Mouse (Mus musculus): ENCODE measurements at regions not wholly inside any gene's neighbourhood (a gene's known extent, or its start where the extent isn't known, plus 50 kb on each side); places are given as distances from the start of the nearest gene placed in this dataset.
"Not testable (repeated sequence)": the region's sequence is repeated elsewhere in the genome, so short reads cannot be mapped to it uniquely, and the experiment has no call there.

DNA sequence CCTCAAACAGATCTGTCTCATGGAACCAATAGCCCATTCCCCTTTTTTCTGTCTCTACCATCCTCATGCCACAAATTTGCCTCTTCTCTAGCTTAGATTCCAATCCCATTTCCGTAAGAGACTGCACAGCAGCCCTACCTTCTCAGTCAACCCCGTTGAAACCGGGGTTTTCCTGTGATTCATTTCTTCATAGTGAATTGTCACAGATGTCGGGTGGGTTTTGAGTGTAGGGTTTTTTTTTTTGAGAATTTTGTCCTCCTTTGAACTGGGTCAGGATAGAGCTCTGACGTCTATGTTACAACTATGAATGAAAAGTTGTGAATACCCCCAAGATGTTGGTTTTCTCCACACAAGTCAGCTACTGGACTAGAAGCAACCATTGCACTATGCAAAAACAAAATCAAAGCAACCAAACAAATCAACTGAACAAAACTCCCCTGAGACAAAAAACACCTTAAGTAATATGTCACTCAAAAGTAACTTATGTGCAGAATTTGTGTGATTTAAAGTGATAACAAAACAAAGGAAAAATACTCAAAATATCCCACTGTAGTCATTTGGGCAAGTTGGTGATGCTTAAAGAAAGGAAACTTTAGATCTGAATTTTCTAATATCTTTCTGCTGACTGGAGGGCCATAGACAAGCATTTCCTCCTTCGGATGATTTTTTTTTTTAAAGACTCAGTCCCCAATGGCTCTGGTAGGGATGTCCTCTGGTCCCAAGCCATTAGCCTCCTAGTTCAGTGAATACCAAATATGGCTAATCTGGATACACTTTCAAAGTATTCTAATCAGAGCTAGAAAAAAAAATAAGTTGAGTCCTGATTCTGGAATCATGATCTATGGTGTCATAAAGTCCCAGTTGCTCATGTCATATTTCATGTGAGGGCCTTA, 120.7 kb upstream of the Tet2 start:
- DNase-seq = no peak

DNA sequence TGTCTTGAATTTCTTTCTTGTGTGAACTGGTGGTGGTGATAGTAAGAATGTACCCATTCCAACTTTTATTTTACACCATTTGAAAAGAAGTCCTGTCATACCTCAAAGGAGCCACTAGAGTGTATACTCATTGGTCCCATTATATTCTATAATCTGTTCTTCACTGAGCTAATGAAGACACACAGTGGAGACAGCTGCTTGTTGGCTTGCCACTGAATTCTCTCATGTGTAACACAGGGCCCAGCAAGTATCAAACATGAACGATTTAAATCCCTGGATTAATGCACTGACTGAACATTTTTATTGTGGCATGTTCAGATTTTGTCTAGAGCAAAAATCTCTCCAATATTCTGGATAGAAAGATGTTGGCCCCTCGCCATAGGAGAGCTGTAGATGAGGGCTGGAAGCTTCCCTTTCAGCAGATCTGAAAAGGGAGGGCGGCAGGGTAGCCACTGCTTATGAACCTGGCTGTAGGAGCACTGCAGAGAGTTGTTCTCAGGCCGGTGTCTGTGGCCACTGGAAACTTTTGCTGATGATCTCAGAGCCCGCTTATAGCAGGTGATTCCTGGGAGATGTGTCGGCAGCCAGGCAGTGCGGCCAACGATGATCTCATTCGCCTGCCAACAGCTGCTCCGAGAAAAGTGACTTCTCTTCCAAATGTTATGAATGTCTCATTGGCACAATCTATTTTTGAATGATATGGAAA, 128.0 kb upstream of the Tet2 start:
- DNase-seq = peak; percentile 69

DNA sequence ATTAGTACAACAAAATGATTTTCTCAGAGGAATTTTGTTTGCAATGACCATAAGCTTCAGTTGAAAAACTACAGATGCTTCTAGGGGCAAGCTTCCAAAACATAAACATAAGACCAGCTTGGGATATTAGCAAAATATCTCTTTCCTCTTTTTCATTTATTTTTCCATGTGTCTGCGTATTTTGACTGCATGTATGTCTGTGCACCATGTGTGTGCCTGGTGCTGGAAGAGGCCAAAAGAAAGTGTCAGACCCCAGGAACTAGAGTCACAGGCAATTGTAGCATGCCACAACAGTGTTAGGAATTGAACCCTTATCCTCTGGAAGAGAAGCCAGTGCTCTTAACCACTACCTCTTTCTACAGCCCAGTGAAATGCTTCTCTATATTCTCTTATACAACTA, 133.0 kb upstream of the Tet2 start:
- DNase-seq = no peak

DNA sequence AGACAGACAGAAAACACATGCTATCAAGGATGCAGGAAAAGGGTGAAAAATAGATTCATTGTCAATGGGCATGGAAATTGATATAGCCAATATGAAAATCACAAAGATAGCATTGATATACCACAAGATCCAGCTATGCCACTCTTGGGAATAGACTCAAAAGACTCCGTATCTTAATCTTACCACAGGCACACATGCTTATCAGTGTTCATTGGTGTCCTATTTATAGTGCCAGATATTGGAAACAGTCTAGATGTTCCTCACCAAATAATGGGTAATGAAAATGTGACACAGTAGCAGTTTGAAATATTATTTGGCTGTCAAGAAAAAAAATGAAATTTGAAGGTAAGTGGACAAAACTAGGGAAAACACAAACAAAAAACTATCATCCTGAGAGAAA, 135.0 kb upstream of the Tet2 start:
- no peak for DNase-seq

DNA sequence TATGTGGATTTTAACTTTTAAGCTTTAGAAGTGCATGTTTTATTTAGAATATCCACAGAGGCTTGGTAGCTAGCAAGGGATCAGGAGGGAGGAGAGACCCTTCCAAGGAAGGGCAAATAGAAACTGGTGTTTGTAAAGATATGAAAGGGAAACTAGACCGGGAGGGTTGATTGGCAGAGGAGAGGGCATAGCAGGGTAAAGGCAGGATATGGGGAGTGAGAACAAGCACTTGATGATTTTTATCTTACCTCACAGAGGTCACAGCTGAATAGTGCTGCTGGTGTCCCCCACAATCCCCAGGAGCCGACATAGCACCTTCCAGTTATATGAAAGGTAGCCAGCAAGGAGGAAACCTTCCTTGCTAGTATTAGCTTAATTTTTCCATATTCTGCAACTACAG, 135.4 kb upstream of the Tet2 start:
- no peak for DNase-seq

DNA sequence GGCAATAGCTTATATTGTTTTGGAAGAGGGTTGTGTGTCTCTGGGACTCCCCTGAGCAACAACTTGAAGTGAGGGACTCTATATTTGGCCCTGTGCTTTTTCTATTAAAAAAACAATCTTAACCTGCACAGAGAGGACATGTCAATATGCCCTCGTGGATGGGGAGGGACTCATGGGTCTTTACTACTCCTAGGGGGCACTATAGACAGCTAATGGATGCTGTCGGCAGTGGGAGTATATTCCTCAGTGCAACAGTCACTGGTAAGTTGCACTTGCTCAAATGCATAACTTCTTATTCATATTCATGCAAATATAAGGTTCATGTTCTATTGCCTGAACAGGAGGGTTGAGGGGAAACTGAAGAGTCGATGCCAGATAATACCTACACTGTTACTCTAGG, 135.9 kb upstream of the Tet2 start:
- DNase-seq = no peak

DNA sequence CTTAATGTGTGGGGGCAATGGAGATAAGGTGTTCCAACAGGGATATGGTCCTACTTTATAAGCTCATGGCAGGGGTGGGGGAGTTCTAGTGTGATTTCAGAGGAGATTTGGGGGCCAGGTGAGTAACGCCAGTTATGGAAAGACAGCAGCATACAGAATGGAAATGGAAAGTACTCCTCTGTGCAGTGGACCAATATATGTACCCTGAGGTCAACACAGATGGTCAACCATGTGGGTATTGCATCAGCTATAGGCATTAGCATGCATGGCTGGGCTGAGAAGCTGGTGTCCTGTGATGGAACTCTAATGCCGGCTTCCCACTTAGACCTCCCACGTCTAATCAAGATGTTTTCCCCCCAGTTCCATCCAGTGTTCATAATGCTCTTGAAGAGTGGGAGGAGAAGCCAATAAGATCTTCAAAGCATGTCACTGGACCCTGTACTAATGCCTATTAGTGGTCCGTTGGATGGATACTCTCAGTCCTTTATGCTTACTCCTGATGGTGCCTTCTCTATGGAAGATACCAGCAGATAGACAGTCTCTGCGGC, 139.3 kb upstream of the Tet2 start:
- no peak for DNase-seq

DNA sequence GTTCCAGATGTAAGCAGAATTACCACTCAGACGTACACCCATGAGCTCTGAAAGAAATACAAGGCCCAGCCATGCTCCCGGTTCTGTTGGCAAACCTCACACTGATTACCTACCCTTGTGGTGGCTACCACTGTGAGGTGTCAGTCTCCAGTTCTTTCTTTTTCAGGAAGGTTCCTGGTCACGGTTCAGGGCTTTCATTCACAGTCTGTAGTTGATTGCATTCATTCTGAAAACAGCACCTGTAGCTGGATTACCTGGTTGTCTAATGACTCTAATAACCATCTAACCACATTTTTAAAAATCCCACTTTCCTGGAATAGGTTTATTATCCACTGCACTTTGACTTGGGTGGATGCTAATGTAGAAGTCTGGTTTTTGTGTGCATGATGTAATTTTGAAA, 139.8 kb upstream of the Tet2 start:
- no peak for DNase-seq

DNA sequence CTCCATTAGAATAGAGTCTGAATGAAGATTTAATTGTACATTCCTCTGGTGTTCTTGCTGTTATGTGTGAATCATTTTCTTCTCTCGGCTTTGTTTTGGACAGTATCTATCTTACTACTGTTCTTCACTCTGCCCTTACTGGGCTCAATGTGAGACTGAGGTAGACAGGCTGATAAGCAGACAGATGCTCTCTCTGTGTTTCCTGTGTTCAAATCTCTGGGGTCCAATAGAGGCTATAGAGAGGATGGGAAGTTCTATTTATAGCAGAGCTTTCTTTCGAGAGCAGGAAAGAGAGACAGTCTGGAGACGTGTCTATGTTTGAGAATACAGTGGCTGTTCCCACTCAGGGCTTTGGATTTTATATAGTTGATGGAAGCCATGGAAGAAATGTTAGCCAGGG, 140.5 kb upstream of the Tet2 start:
- no peak for DNase-seq

DNA sequence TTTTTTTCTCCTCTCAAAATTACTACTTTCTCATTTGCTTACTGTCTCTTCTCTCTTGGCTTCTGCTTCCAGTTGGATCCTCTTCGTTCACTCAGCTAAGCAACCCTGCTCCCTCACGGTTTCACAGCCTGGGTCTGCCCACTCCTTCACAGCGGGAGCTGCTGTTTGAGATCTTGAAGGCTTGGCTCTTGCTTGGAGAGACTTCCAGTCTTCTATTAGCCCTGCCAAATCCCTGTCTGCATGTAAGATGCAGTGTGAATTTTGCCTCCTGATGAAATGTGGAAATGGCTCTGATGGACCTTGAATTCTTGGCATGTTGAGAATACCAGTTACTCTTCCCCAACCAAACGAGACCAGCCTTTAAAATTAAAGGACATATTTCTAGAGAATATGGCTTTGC, 149.1 kb upstream of the Tet2 start:
- peak in 1 of 2 experiments; percentile 2 for DNase-seq

DNA sequence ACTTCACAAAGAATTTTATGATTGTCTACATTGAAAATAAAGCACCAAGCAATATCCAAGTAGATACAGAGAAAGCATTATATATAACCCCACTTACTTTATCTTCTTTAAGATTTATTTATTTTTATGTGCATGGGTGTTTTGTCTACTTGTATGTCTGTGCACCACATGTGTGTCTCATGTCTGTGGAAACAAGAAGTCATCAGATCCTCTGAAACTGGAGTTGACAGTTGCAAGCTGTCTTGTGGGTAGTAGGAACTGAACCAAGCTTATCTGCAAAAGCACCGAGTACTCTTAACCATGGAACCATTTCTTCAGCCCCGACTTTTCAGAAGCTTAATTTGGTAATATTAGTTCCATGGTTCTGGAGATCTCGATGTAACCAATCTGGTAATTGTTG, 151.2 kb upstream of the Tet2 start:
- no peak for DNase-seq

DNA sequence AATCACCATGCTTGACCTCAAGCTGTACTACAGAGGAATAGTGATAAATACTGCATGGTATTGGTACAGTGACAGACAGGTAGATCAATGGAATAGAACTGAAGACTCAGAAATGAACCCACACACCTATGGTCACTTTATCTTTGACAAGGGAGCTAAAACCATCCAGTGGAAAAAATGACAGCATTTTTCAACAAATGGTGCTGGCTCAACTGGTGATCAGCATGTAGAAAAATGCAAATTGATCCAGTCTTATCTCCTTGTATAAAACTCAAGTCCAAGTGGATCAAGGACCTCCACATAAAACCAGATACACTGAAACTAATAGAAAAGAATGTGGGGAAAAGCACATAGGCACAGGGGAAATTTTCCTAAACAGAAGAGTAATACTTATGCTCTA, 159.9 kb upstream of the Tet2 start:
- DNase-seq = not testable (repeated sequence)

DNA sequence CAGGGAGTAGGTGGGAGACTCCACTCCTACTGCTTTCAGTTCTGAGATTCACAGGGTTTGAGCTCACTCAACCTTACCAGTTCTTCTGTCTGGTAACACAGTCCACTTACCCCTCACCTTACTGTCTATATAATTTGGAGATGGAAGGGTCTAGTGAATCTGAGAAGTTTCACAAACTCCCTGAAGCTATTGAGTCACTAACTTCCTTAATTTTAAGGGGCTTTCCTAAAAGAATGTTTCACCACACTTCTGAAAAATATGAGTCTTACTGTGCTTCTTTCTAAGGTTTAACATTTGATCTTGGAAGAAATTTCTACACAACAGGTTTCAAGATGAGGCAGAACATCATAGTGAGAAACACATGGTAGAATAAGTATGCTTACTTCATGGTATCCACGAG, 166.6 kb upstream of the Tet2 start:
- no peak for DNase-seq

DNA sequence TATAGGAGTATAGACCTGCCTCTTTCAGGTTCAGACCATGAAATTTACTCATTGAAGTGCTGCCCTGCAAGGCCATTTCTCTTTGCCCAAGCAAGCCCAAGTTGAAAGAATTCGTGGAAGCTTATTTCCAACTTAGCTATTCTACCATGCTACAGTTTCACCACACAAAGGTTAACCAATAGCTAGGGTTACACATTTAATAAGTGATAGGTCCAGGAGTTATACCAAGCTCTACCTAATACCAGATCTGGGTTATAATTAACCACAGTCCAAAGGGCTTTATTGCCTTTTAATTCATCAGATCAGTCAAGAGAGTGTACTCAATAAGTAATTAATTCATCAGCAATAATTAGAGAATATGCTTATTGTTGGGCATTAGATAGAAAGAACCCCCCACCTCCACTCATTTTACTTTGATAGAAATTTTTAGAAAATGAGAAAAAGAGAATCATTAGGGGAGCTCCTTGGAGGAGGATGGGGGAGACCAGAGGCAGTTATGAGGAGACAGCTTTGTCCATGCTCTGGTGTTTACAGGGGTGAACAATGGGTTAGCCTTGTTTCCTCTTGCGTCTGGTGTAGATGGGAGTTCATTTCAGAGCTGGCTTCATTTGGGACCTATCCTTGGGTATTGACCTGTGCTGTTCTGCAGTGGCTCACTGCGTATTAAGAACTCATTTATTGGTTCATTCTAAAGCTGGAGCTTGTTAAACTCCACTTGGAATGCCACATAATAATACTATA, 177.8 kb upstream of the Tet2 start:
- no peak for DNase-seq

DNA sequence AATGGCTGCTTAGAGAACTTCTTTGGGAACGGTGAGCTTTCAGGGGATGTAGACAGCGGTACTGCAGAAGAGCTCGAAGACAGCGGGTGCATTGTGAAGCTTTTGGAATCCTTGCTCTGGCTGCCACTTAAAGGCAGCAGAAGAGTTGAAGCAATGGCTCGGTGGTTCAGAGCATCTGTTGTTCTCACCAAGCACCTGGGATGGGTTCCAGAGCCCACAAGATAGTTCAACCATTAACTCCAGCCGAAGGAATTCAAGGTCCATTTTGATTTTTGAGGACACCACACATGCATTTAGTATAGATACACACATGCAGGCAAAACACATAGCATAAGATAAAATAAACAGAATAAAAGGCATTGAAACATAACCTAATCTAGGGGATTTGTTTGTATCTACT, 181.9 kb upstream of the Tet2 start:
- DNase-seq = no peak

DNA sequence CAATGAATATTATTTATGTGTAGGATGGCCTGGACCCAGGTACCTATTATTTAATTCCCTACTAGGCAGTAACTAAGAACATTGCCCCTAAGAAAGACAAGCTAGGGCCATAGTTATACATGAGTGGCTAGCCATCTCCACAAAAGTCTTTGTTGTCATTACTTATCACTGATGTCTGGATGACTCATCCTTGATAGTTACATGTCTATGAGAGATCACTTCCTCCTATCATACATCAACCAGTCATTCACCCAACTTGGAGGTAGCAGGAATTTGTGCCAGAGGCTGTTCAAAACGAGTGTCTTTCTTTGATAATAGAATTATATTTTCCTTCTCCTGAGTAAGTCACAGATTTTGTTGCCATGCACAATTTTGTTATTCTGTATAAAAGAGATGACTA, 190.7 kb upstream of the Tet2 start:
- no peak for DNase-seq

DNA sequence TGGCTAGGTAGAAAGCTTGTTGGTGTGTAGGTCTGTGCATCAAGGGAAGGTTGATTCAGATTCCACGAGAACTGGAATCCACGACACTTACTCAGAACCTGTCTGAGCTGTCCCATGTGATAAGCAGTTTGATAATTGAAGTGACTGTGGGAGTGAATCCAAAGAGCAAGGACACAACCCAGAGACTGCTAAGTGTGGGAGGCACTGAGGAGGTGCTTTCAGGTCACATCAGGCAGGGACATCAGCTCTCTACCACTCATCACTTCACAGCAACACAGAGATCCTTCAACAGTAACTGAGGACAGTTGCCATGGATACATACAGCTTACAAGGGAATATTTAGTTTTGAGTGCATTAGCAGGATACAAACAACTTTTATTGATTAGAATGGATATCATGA, 194.0 kb upstream of the Tet2 start:
- no peak for DNase-seq

DNA sequence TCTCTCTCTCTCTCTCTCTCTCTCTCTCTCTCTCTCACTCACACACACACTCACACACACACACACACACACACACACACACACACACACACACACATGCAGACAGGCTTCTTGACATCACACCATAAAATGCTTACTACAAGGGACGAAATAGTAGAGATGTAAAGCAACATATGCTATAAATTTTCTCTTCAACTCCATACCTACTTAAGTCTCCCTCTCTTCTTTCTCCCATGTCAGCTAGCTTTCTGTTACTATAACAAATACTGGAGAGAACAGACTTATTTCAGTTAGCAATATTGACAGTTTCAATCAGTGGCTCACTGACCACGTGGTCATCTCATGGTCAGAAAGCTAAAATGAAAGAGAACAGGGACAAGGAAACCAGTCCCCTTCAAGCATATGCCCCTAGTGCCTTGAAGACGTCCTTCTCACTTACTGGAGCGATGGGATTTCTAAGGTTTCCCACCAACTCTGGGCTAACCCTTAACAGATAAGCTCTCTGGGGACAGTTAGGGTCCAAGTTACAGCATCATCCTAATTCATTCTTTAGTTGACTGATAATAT, 199.7 kb upstream of the Tet2 start:
- DNase-seq = no peak

DNA sequence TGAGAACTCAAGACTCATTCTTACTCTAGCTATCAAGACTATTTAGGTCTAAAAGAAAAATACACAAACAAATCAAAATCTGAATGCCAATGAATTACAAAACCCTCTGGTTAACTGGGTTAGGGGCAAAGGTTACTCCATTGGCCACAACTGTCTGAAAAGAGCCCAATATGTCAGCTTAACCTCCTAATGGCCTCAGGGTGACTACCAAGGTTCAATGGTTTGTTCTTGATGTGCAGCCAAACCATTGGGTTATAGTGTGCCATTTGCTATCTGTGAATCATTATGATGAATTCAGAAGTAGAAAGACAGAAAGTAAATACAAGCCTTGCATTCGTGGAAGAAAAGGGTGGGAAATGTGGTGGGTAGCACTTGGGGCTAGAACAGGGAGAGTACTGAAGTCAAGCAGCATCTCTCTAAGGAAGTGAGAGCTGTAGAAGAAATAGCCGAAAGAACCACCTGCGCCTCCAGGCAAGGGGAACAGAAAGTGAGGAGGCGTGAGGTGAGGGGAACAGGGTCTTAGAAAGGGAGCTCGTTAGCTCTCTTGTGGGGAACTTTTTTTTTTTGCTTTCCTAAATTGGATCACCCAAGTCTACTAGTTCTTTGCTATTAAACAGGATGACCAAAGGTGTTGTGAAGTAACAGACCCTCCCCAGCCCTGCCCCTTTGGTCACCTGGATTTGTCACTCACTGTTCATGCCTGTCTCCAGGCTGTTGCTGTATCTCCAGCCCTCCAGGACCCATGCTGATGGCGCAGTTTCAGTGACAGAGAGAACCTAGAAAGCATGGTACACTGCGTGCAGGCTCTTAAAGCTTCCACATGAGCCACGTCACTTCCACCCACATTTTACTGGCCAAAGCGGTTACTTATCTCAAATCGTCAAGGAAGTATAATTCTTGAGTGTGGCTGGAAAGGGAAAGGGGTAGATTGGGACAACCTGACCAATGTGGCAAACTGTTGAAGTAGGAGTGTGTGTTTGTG, 204.1 kb upstream of the Tet2 start:
- DNase-seq = peak; percentile 11 to 12

DNA sequence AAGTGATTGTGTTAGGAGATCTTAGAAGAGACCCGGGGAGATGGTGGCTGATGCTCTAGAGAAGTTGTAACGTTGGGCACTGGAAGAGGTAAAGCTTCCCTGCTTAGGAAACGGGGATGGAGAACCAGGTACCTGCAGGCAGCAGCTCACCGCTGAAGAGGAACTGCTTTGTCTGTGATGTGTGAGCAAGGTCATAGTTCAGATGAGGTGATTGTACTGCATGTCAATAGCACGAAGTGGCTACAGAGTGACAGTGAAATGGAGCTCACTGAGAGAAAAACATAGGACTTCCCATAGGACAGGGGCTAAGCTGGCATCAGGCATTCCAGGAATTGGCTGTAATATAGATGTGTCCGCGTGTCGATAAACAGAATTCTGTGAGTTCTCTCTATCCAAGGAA, 205.1 kb upstream of the Tet2 start:
- no peak for DNase-seq

DNA sequence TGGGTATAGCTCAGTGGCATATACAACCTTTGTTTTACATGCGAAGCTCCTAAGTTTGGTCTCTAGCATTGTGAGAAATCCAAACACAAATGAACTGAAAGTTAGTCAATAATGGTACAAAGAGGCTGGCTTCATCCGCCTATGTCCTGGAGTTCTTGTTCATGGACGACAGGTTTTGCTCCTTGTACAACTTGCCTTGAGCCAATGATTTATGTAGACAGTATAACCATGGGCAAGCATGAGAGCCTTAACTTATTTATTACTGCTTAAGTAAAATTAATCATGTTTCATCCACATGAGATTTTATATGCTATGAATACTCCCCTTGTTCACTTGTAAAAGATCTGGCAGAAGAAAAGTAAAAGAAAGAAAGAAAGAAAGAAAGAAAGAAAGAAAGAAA, 205.7 kb upstream of the Tet2 start:
- DNase-seq = no peak
